Mouse (Mus musculus): ENCODE measurements around the gene Mrpl30. TPM values are rescaled to one million over a fixed set of nuclear protein-coding genes. Genes with fewer than 3 reads are reported as not detected.

Gene Mrpl30
- polyA plus RNA-seq, 1 experiment: 181 TPM

DNA sequence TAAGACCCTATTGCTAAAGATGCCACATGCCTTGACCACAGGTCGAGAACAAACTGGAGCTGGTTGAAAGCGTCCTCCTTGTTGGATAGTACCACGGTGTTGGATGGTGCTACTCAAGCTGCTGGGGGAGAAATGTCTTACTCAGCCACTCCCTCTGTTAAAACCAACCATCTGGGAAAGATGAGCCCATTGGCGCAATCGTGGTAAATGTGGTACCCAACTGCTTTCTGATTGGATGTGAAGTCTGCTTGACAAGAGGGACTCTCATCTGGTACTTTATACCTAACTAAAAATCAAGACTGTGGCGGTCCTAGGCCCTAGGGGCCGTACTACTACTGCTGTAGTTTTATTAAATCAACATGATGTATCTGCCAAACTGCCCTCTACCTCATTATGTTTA lies 1.1 kb upstream of the Mrpl30 start:
- H3K4me3 ChIP-seq: peak overlapping the region; percentile 91
- H3K36me3 ChIP-seq (ENCODE audit: control insufficient read depth, insufficient read depth): peaks cover under 1% of the 10 kb centered on the region
- H3K4me2 ChIP-seq (ENCODE audit: low read depth): peak overlapping the region; percentile 94
- no peaks in the 10 kb centered on the region for H3K27me3 ChIP-seq (ENCODE audit: control insufficient read depth, insufficient read depth, insufficient read length)
- peaks cover 26% of the 10 kb centered on the region for H3K79me2 ChIP-seq (ENCODE audit: control insufficient read depth, insufficient read depth)
- TF ChIP-seq CEBPB (IDR thresholded peaks at IDR 0.05; ENCODE audit: insufficient read depth, poor library complexity, severe bottlenecking) (no peak), SRF (IDR thresholded peaks at IDR 0.05; ENCODE audit: control insufficient read depth, insufficient read length, low read depth) (no peak), MYOG (IDR thresholded peaks at IDR 0.05; ENCODE audit: control insufficient read depth in 1 of 3, insufficient read depth in 1 of 3, insufficient read length in 2 of 3, low read depth in 2 of 3) (no peak), E2F4 (IDR thresholded peaks at IDR 0.05; ENCODE audit: insufficient read depth) (no peak), MYOD1 (IDR thresholded peaks at IDR 0.05; ENCODE audit: control insufficient read depth in 1 of 3, insufficient read length in 2 of 3, low read depth in 2 of 3) (no peak), USF1 (IDR thresholded peaks at IDR 0.05; ENCODE audit: low read depth) (no peak), POLR2AphosphoS2 (IDR thresholded peaks at IDR 0.05; ENCODE audit: insufficient read length, low read depth) (no peak), POLR2A (IDR thresholded peaks at IDR 0.05; ENCODE audit: insufficient read length, low read depth) (no peak)
- no peak overlapping the region for H3ac ChIP-seq (ENCODE audit: control insufficient read depth, insufficient read length)

DNA sequence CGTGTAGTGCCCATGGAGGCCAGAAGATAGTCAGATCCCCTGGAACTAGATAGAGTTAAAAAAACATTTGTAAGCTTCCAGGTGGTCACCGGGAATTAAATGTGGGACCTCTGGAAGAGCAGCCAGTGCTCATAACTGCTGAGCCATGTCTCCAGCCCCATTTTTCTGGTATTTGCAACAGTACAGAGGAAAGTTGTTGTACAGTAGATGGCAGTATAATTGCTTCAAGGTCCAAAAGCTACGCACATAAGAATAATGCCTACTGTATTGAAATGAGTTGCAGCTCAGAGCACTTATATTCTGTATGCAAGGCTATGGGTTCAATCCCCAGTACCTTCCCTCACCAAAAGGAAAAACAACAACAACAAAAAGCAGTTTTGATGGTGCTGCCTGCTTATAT lies 1.1 kb downstream of the Mrpl30 start:
- H3K27me3 ChIP-seq (ENCODE audit: control insufficient read depth, insufficient read depth, insufficient read length): no peaks in the 10 kb centered on the region
- peak overlapping the region; percentile 85 for H3K4me2 ChIP-seq (ENCODE audit: low read depth)
- peak overlapping the region; percentile 91 for H3K4me3 ChIP-seq
- H3ac ChIP-seq (ENCODE audit: control insufficient read depth, insufficient read length): no peak overlapping the region
- TF ChIP-seq MYOD1 (IDR thresholded peaks at IDR 0.05; ENCODE audit: control insufficient read depth in 1 of 3, insufficient read length in 2 of 3, low read depth in 2 of 3) (no peak), MYOG (IDR thresholded peaks at IDR 0.05; ENCODE audit: control insufficient read depth in 1 of 3, insufficient read depth in 1 of 3, insufficient read length in 2 of 3, low read depth in 2 of 3) (no peak), USF1 (IDR thresholded peaks at IDR 0.05; ENCODE audit: low read depth) (no peak), POLR2AphosphoS2 (IDR thresholded peaks at IDR 0.05; ENCODE audit: insufficient read length, low read depth) (no peak), CEBPB (IDR thresholded peaks at IDR 0.05; ENCODE audit: insufficient read depth, poor library complexity, severe bottlenecking) (no peak), TCF3 (IDR thresholded peaks at IDR 0.05; ENCODE audit: insufficient read length, low read depth) (no peak), REST (IDR thresholded peaks at IDR 0.05; ENCODE audit: insufficient read depth, insufficient read length) (no peak), POLR2A (IDR thresholded peaks at IDR 0.05; ENCODE audit: insufficient read length, low read depth) (no peak)
- peaks cover 26% of the 10 kb centered on the region for H3K79me2 ChIP-seq (ENCODE audit: control insufficient read depth, insufficient read depth)
- peaks cover 6% of the 10 kb centered on the region for H3K36me3 ChIP-seq (ENCODE audit: control insufficient read depth, insufficient read depth)

DNA sequence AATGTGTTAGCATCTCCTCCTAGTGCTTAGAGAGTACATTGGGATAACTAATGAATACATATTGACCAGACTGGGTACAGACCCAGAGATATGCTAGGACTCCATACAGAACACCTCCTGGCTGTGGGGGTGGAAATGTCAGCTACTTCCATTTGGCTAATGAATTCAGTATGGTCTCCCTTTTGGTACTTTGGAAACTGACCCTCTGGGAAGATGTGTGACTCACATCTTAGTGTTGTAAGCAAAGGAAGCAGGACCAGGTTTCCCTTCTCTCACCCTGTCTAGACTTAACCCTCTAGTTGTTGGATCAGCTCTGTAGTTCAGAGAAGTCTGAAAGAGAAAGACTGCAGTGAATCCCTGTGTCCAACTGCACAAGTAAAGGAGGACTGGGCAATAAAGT lies 4.3 kb downstream of the Mrpl30 start:
- no peak overlapping the region for H3ac ChIP-seq (ENCODE audit: control insufficient read depth, insufficient read length)
- H3K4me3 ChIP-seq: no peak overlapping the region
- H3K4me2 ChIP-seq (ENCODE audit: low read depth): no peak overlapping the region
- no peaks in the 10 kb centered on the region for H3K27me3 ChIP-seq (ENCODE audit: control insufficient read depth, insufficient read depth, insufficient read length)
- TF ChIP-seq SRF (IDR thresholded peaks at IDR 0.05; ENCODE audit: control insufficient read depth, insufficient read length, low read depth) (no peak), MYOD1 (IDR thresholded peaks at IDR 0.05; ENCODE audit: control insufficient read depth in 1 of 3, insufficient read length in 2 of 3, low read depth in 2 of 3) (no peak), POLR2AphosphoS2 (IDR thresholded peaks at IDR 0.05; ENCODE audit: insufficient read length, low read depth) (no peak), CEBPB (IDR thresholded peaks at IDR 0.05; ENCODE audit: insufficient read depth, poor library complexity, severe bottlenecking) (no peak), MYOG (IDR thresholded peaks at IDR 0.05; ENCODE audit: control insufficient read depth in 1 of 3, insufficient read depth in 1 of 3, insufficient read length in 2 of 3, low read depth in 2 of 3) (no peak), E2F4 (IDR thresholded peaks at IDR 0.05; ENCODE audit: insufficient read depth) (no peak)
- peaks cover 26% of the 10 kb centered on the region for H3K36me3 ChIP-seq (ENCODE audit: control insufficient read depth, insufficient read depth)
- H3K79me2 ChIP-seq (ENCODE audit: control insufficient read depth, insufficient read depth): peaks cover 20% of the 10 kb centered on the region

DNA sequence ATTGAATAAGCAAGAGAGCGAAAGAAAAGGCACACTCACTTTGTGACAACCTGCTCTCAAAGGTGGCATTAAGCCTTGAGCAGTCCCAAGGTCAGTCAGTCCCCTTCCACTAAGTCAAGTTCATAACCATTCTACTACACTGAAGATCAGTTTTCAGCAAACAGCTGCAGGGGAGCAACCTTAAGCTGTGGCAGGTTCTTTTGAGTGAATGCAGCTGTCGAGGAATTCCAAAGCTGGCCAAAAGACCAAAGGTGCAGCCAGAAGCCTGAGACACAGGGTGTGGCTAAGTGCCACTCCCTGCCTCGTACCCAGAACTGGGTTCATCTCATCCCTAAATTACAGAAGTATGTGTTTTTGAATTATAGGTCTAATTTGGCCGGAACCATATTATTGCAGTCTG lies 9.5 kb downstream of the Mrpl30 start:
- Histone ChIP-seq H3ac (ENCODE audit: control insufficient read depth, insufficient read length) (no peak overlapping the region), H3K4me3 (no peak overlapping the region), H3K79me2 (ENCODE audit: control insufficient read depth, insufficient read depth) (no peaks in the 10 kb centered on the region), H3K4me2 (ENCODE audit: low read depth) (no peak overlapping the region), H3K27me3 (ENCODE audit: control insufficient read depth, insufficient read depth, insufficient read length) (no peaks in the 10 kb centered on the region), H3K36me3 (ENCODE audit: control insufficient read depth, insufficient read depth) (peaks cover 20% of the 10 kb centered on the region)
- no peak for TF ChIP-seq USF1 (IDR thresholded peaks at IDR 0.05; ENCODE audit: low read depth)
- no peak for TF ChIP-seq REST (IDR thresholded peaks at IDR 0.05; ENCODE audit: insufficient read depth, insufficient read length)
- TF ChIP-seq MYOD1 (IDR thresholded peaks at IDR 0.05; ENCODE audit: control insufficient read depth in 1 of 3, insufficient read length in 2 of 3, low read depth in 2 of 3): peak in 2 of 3 experiments; percentile 28 to 51
- no peak for TF ChIP-seq POLR2A (IDR thresholded peaks at IDR 0.05; ENCODE audit: insufficient read length, low read depth)
- TF ChIP-seq CEBPB (IDR thresholded peaks at IDR 0.05; ENCODE audit: insufficient read depth, poor library complexity, severe bottlenecking): no peak
- TF ChIP-seq TCF12 (IDR thresholded peaks at IDR 0.05; ENCODE audit: insufficient read depth, poor library complexity, severe bottlenecking): peak; percentile 61
- TF ChIP-seq POLR2AphosphoS2 (IDR thresholded peaks at IDR 0.05; ENCODE audit: insufficient read length, low read depth): no peak
- peak in 1 of 3 experiments; percentile 78 for TF ChIP-seq MYOG (IDR thresholded peaks at IDR 0.05; ENCODE audit: control insufficient read depth in 1 of 3, insufficient read depth in 1 of 3, insufficient read length in 2 of 3, low read depth in 2 of 3)
- no peak for TF ChIP-seq MAX (IDR thresholded peaks at IDR 0.05; ENCODE audit: low read depth)
- no peak for TF ChIP-seq TCF3 (IDR thresholded peaks at IDR 0.05; ENCODE audit: insufficient read length, low read depth)
- TF ChIP-seq E2F4 (IDR thresholded peaks at IDR 0.05; ENCODE audit: insufficient read depth): no peak

DNA sequence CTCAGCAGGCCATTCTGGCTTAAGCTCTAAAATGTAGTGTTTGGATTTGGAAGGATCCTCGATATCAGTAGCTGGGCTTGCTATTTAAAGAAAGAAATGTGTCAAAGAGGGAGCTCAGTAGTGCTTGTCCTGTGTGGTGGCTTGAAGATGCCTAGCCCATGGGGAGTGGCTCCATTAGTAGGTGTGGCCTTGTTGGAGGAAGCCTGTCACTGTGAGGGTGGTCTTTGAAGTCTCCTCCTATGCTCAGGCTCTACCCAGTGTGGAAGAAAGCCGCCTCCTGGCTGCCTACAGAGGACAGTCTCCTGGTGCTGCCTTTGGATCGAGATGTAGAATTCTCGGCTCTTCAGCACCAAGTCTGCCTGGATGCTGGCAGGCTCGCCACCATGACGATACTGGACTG lies 10.0 kb downstream of the Mrpl30 start:
- no peak overlapping the region for H3K4me3 ChIP-seq
- no peak overlapping the region for H3K4me2 ChIP-seq (ENCODE audit: low read depth)
- no peaks in the 10 kb centered on the region for H3K27me3 ChIP-seq (ENCODE audit: control insufficient read depth, insufficient read depth, insufficient read length)
- no peak overlapping the region for H3ac ChIP-seq (ENCODE audit: control insufficient read depth, insufficient read length)
- TF ChIP-seq REST (IDR thresholded peaks at IDR 0.05; ENCODE audit: insufficient read depth, insufficient read length) (no peak), MAX (IDR thresholded peaks at IDR 0.05; ENCODE audit: low read depth) (no peak), TCF3 (IDR thresholded peaks at IDR 0.05; ENCODE audit: insufficient read length, low read depth) (no peak), POLR2A (IDR thresholded peaks at IDR 0.05; ENCODE audit: insufficient read length, low read depth) (no peak), USF1 (IDR thresholded peaks at IDR 0.05; ENCODE audit: low read depth) (no peak), TCF12 (IDR thresholded peaks at IDR 0.05; ENCODE audit: insufficient read depth, poor library complexity, severe bottlenecking) (no peak), SRF (IDR thresholded peaks at IDR 0.05; ENCODE audit: control insufficient read depth, insufficient read length, low read depth) (no peak), E2F4 (IDR thresholded peaks at IDR 0.05; ENCODE audit: insufficient read depth) (no peak), CEBPB (IDR thresholded peaks at IDR 0.05; ENCODE audit: insufficient read depth, poor library complexity, severe bottlenecking) (no peak), MYOD1 (IDR thresholded peaks at IDR 0.05; ENCODE audit: control insufficient read depth in 1 of 3, insufficient read length in 2 of 3, low read depth in 2 of 3) (no peak)
- H3K36me3 ChIP-seq (ENCODE audit: control insufficient read depth, insufficient read depth): peaks cover 20% of the 10 kb centered on the region
- no peaks in the 10 kb centered on the region for H3K79me2 ChIP-seq (ENCODE audit: control insufficient read depth, insufficient read depth)

All from myocyte (in vitro differentiated cells).